Mouse (Mus musculus) forebrain, embryonic 15.5 days (tissue): ENCODE measurements at regions not wholly inside any gene's neighbourhood (a gene's known extent, or its start where the extent isn't known, plus 50 kb on each side); places are given as distances from the start of the nearest gene placed in this dataset.

Experiments
- ATAC-seq: fragments of 200-750 bp; cut with Nextera tagmentation; replicated peaks from 2 replicates; pipeline ENCODE4 v1.8.0; 2017; ENCODE audit warnings: mild to moderate bottlenecking, moderate TSS enrichment, moderate library complexity
- H3K27ac ChIP-seq: fragments of 300-500 bp; sonication (generic); replicated peaks from 2 replicates; pipeline ENCODE4 v1.5.1; 2015; ENCODE audit warnings: mild to moderate bottlenecking, inconsistent platforms
- H3K27me3 ChIP-seq: fragments of 300-500 bp; sonication (generic); 2 replicates; pipeline ENCODE4 v1.6.1; 2015; ENCODE audit warnings: inconsistent platforms
- H3K36me3 ChIP-seq: fragments of 300-500 bp; sonication (generic); 2 replicates; pipeline ENCODE4 v1.6.1; 2015; ENCODE audit warnings: mild to moderate bottlenecking, inconsistent platforms
- H3K4me1 ChIP-seq: fragments of 300-500 bp; sonication (generic); 2 replicates; pipeline ENCODE4 v1.6.1; 2015; ENCODE audit warnings: inconsistent platforms
- H3K4me2 ChIP-seq: fragments of 300-500 bp; sonication (generic); replicated peaks from 2 replicates; pipeline ENCODE4 v1.6.1; 2015; ENCODE audit warnings: mild to moderate bottlenecking, inconsistent platforms
- H3K4me3 ChIP-seq: fragments of 300-500 bp; sonication (generic); 2 replicates; pipeline ENCODE4 v1.5.1; 2015; ENCODE audit warnings: mild to moderate bottlenecking, inconsistent platforms
- H3K9ac ChIP-seq: fragments of 300-500 bp; sonication (generic); replicated peaks from 2 replicates; pipeline ENCODE4 v1.6.1; 2015; ENCODE audit warnings: mild to moderate bottlenecking, inconsistent platforms
- H3K9me3 ChIP-seq: fragments of 300-500 bp; sonication (generic); 2 replicates; pipeline ENCODE4 v1.6.1; 2016; ENCODE audit warnings: inconsistent platforms
- WGBS: fragments of 180-500 bp; shearing (Covaris S2); methylation state at CpG from one replicate; pipeline ENCODE4 v1.1.7; 2015; ENCODE audit warnings: mixed read lengths; 5-methylcytosine and 5-hydroxymethylcytosine counted together

DNA sequence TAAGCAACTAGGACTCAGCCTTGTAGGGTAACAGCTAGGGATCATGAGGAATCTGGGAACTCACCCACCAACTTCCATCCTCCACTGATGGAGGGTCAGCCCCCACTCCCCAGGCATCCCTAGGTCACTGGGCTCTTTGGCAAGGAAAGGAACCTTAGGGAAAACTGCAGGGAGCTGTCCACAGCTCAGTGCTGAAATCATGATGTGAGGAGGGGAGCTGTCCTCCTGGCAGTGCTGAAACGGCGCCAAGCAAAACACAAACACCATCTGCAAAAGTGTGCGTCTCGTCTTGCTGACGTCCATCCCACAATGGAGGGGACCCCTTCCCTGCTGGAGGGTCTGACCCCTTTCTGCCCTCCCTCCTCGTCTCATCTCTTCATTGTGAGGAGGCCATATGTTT is 68.6 kb upstream of the Rph3a start:
- H3K4me2 ChIP-seq: no peak overlapping the region
- WGBS: 10% methylated on average over 6 of the region's 6 CpGs
- no peak overlapping the region for H3K27ac ChIP-seq
- no peak for ATAC-seq
- peaks cover 11% of the 10 kb centered on the region for H3K4me1 ChIP-seq
- no peaks in the 10 kb centered on the region for H3K9me3 ChIP-seq
- no peak overlapping the region for H3K9ac ChIP-seq
- no peaks in the 10 kb centered on the region for H3K36me3 ChIP-seq
- no peak overlapping the region for H3K4me3 ChIP-seq
- no peaks in the 10 kb centered on the region for H3K27me3 ChIP-seq

DNA sequence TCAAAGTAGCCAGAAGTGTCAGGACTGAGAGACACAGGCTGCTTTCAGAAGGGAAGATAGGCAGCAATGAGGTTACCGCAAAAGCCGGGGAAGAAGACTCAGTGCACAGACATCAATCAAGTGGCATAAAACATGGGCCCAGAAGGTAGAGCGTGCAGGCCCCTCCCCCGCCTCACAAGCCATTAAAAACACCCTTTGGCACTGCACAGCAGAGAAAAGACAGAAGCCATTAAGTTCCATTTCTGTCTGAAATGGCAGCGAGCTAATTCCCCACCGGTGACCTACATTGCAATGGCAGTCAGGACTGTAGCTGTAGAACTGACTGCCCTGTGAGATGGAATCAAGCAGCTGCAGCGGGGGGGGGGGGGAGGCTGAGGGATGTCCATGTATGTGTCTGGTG is 66.8 kb upstream of the Rph3a start:
- Histone ChIP-seq H3K9ac (no peak overlapping the region), H3K27me3 (no peaks in the 10 kb centered on the region), H3K4me2 (no peak overlapping the region), H3K4me1 (peaks cover 11% of the 10 kb centered on the region), H3K9me3 (no peaks in the 10 kb centered on the region), H3K36me3 (no peaks in the 10 kb centered on the region), H3K27ac (peak overlapping the region; percentile 50), H3K4me3 (no peak overlapping the region)
- WGBS: 64% methylated on average over 7 of the region's 7 CpGs
- ATAC-seq: no peak

DNA sequence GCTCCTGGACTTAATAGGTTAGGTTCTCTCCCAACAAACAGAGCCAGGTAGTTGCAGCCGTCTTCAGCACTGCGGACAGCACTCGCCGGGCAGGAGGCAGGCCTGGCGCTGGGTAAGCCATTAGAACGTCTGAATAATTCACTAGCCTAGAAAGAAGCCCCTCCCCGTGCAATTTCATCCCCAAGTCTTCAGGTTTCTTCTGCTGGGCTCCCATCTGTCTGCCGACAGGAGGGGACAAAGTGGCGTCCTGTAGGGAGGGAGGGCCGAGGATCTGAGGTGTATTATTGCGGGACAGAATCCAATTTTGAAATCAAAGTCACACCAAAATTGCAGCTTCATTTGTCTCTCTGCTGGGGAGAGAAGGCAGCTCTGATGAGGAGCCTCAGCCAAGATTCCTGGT is 58.9 kb upstream of the Rph3a start:
- H3K4me3 ChIP-seq: no peak overlapping the region
- no peaks in the 10 kb centered on the region for H3K27me3 ChIP-seq
- no peak for ATAC-seq
- H3K4me2 ChIP-seq: no peak overlapping the region
- 4% methylated on average over 11 of the region's 11 CpGs for WGBS
- no peaks in the 10 kb centered on the region for H3K9me3 ChIP-seq
- no peak overlapping the region for H3K9ac ChIP-seq
- H3K27ac ChIP-seq: peak overlapping the region; percentile 56; the same call in 1 of the 2 replicates
- H3K4me1 ChIP-seq: peaks cover 15% of the 10 kb centered on the region
- no peaks in the 10 kb centered on the region for H3K36me3 ChIP-seq

DNA sequence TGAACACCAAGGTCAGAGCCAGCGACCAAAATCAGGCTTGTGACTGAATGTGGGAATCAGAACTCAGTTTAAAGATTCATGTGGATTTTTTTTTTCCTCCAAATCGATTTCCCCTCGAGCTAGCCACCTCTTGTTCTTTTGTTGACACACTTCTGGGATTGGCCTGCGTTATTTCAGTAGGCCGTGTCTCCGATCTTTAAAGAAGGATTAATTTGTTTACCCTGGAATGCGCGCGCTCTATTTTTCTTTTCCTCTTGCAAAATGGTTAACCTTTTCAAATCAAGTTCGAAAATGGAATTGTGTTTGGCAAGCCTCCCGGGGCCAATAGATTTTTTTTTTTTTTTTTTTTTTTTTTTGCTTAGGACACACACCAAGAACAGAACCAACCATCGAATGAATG is 54.8 kb upstream of the Rph3a start:
- H3K27me3 ChIP-seq: no peaks in the 10 kb centered on the region
- H3K9ac ChIP-seq: no peak overlapping the region
- no peaks in the 10 kb centered on the region for H3K9me3 ChIP-seq
- WGBS: 58% methylated on average over 12 of the region's 12 CpGs
- H3K4me3 ChIP-seq: no peak overlapping the region
- no peak for ATAC-seq
- peaks cover 19% of the 10 kb centered on the region for H3K4me1 ChIP-seq
- no peak overlapping the region for H3K4me2 ChIP-seq
- no peak overlapping the region; the same call in 1 of the 2 replicates for H3K27ac ChIP-seq
- H3K36me3 ChIP-seq: no peaks in the 10 kb centered on the region

DNA sequence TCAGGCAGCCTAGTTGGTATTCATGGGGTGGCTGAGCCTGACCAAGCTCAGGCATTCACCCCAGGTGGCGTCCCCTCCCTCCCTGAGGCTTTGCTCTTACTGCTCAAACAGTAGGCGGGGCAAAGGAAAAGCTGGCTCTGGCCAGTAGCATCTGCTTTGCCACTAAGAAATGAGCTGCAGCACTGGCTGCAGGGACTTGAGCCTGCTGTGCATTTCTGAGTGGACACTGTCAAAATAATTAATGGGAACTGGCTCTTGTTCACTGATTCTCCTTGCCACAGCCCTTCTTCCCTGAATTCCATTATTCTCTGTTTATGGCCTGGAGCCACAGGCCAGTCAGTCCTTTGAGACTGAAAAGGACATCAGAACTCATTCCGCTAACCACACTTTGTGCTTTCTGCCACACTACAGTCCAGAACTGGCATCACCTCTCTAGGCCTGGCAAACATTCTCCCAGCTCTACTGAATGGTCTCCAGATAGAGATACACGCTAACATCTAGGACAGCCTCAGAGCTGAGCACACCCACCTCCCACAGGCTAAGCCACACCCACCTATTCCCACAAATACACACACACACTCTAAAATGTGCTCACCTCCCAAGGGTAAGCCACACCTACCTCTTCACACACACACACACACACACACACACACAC is 53.2 kb upstream of the Rph3a start:
- Histone ChIP-seq H3K9ac (no peak overlapping the region), H3K27me3 (no peaks in the 10 kb centered on the region), H3K4me2 (no peak overlapping the region), H3K27ac (no peak overlapping the region), H3K36me3 (no peaks in the 10 kb centered on the region), H3K9me3 (no peaks in the 10 kb centered on the region), H3K4me1 (peaks cover 4% of the 10 kb centered on the region), H3K4me3 (no peak overlapping the region)
- ATAC-seq: no peak
- 35% methylated on average over 4 of the region's 4 CpGs for WGBS

DNA sequence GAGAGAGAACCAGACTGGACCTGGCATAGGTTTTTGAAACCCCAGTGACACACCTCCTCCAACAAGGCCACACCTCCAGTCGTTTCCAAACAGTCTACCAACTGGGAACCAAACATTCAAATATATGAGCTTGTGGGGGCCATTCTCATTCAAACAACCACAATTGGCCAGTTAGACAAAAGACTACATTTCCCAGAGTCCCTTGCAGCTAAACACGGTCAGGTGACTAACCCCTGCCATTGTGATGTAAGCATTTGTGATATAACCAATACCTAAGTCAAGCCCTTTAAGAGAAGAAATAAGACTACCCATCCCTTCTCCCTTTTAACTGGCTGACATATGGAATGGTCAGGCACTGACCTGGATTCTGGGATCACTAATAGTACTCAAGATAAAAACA is 51.8 kb upstream of the Rph3a start:
- Histone ChIP-seq H3K9ac (no peak overlapping the region), H3K27me3 (no peaks in the 10 kb centered on the region), H3K4me1 (peaks cover 4% of the 10 kb centered on the region), H3K9me3 (no peaks in the 10 kb centered on the region), H3K4me2 (no peak overlapping the region), H3K4me3 (no peak overlapping the region), H3K36me3 (no peaks in the 10 kb centered on the region), H3K27ac (no peak overlapping the region)
- no peak for ATAC-seq
- WGBS: 72% methylated on average over 2 of the region's 2 CpGs
